Mouse (Mus musculus): ENCODE results near the gene Ncor2.
"Not testable (repeated sequence)": the region's sequence is repeated elsewhere in the genome, so short reads cannot be mapped to it uniquely, and the experiment has no call there.

Ncor2 gene

GRCm38 (mm10) chr5:125179007-125179734 is at the start of gene Ncor2:
TSS of gene Ncor2 (minus strand) at chr5:125179219.
- peak; percentile 83 for DNase-seq (ENCODE audit: low spot score)

- no peak for DNase-seq (ENCODE audit: low spot score)
These were observed 48.7 kb upstream of the Ncor2 start for GRCm38 (mm10) chr5:125227699-125228098.

- DNase-seq (ENCODE audit: low spot score), result no peak
These were observed 47.2 kb upstream of the Ncor2 start for GRCm38 (mm10) chr5:125226229-125226634.

- no peak for DNase-seq (ENCODE audit: low spot score)
These were observed 45.9 kb upstream of the Ncor2 start for GRCm38 (mm10) chr5:125224925-125225324.

GRCm38 (mm10) chr5:125223961-125224360 is 44.9 kb upstream of the Ncor2 start:
- DNase-seq (ENCODE audit: low spot score), result no peak

GRCm38 (mm10) chr5:125222706-125223105 is 43.7 kb upstream of the Ncor2 start:
- no peak for DNase-seq (ENCODE audit: low spot score)

GRCm38 (mm10) chr5:125221868-125222267 is 42.8 kb upstream of the Ncor2 start:
- peak; percentile 41 for DNase-seq (ENCODE audit: low spot score)

- no peak for DNase-seq (ENCODE audit: low spot score)
These were observed 38.6 kb upstream of the Ncor2 start for GRCm38 (mm10) chr5:125217426-125218170.

GRCm38 (mm10) chr5:125215930-125216459 is 37.0 kb upstream of the Ncor2 start:
- peak; percentile 35 for DNase-seq (ENCODE audit: low spot score)

GRCm38 (mm10) chr5:125215346-125215929 is 36.4 kb upstream of the Ncor2 start:
- no peak for DNase-seq (ENCODE audit: low spot score)

GRCm38 (mm10) chr5:125214064-125214463 is 35.0 kb upstream of the Ncor2 start:
- DNase-seq (ENCODE audit: low spot score), result no peak

GRCm38 (mm10) chr5:125204910-125205309 is 25.9 kb upstream of the Ncor2 start:
- not testable (repeated sequence) for DNase-seq (ENCODE audit: low spot score)

- no peak for DNase-seq (ENCODE audit: low spot score)
These were observed 25.3 kb upstream of the Ncor2 start for GRCm38 (mm10) chr5:125204199-125204815.

GRCm38 (mm10) chr5:125203759-125204158 is 24.7 kb upstream of the Ncor2 start:
- DNase-seq (ENCODE audit: low spot score), result no peak

GRCm38 (mm10) chr5:125203099-125203498 is 24.1 kb upstream of the Ncor2 start:
- DNase-seq (ENCODE audit: low spot score), result peak; percentile 42

GRCm38 (mm10) chr5:125202100-125202499 is 23.1 kb upstream of the Ncor2 start:
- DNase-seq (ENCODE audit: low spot score), result no peak

- DNase-seq (ENCODE audit: low spot score), result no peak
These were observed 20.1 kb upstream of the Ncor2 start for GRCm38 (mm10) chr5:125199086-125199485.

GRCm38 (mm10) chr5:125197325-125197724 is 18.3 kb upstream of the Ncor2 start:
- DNase-seq (ENCODE audit: low spot score), result not testable (repeated sequence)

GRCm38 (mm10) chr5:125196054-125196453 is 17.0 kb upstream of the Ncor2 start:
- DNase-seq (ENCODE audit: low spot score), result no peak

GRCm38 (mm10) chr5:125195142-125195541 is 16.1 kb upstream of the Ncor2 start:
- DNase-seq (ENCODE audit: low spot score), result no peak

GRCm38 (mm10) chr5:125193478-125194439 is 14.7 kb upstream of the Ncor2 start:
- DNase-seq (ENCODE audit: low spot score), result peak; percentile 43
